Mouse (Mus musculus) megakaryocyte, adult 5-6 weeks (primary cell): Measurements from ENCODE around the gene Vmn1r198. TPM values are rescaled to one million over a fixed set of nuclear protein-coding genes. Genes with fewer than 3 reads are reported as not detected.
"Not testable (repeated sequence)": the region's sequence is repeated elsewhere in the genome, so short reads cannot be mapped to it uniquely, and the experiment has no call there.

Experiments
- ATAC-seq: 2 replicates; pipeline ENCODE4 v1.8.0; 2016; ENCODE audit warnings: mild to moderate bottlenecking, inconsistent platforms; ENCODE audit not compliant: poor library complexity, severe bottlenecking
- total RNA-seq, 2 experiments: library from RNA; stranded (forward) in 1 of 2; stranded (reverse) in 1 of 2; fragments of 153-499, 151-499 nt in 1 of 2; fragments of 221-1000, 200-1000 nt in 1 of 2; gene quantifications; 2 replicates each; pipeline versions ENCODE4 v1.2.3 to v1.2.4; 2015 to 2017

The Vmn1r198 gene
- total RNA-seq (2015) (not detected in 2 replicates), total RNA-seq (2017) (under 0.01 TPM in 1 of 2 replicates, not detected in the other)

DNA sequence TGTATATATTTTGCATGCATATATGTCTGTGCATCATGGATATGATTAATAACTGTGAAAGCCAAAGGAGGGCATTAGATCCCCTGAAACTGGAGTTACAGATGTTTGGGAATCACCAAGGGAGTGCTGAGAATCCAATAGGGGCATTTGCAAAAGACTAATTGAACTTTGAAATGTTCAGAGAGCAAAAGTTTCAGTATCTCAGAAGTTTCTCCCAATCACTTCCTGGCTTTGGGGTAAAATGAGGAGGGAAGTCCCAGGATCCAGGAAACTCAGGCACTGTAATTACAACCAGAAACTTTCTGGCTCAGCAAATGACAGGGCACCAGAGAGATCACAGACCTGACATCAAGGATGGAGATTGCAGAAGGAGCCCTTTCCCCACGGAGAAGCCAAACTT lies at the start of gene Vmn1r198:
Gene Vmn1r198, plus strand, starts transcription at position 301 of the 400 bp plus-strand sequence.
- no peak for ATAC-seq

DNA sequence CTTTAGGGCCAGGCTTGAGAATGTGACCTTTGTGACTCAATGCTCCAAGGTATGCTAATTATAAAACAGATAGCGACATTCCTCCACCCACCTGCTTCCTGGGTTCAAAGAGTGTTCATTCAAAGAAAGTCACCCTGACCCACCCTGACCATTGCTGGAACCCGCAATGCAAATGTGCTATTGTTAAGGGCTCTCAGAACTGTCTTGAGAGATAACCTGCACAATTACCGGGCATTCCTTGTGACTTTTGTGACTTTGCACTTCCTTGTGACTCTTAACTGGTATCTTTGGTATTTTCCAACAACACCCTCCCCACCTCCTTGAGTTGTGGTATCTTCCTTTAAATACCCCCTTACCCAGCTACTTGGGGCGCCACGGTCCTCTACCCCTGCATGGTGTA lies 42.1 kb upstream of the Vmn1r198 start:
- ATAC-seq, result not testable (repeated sequence)

DNA sequence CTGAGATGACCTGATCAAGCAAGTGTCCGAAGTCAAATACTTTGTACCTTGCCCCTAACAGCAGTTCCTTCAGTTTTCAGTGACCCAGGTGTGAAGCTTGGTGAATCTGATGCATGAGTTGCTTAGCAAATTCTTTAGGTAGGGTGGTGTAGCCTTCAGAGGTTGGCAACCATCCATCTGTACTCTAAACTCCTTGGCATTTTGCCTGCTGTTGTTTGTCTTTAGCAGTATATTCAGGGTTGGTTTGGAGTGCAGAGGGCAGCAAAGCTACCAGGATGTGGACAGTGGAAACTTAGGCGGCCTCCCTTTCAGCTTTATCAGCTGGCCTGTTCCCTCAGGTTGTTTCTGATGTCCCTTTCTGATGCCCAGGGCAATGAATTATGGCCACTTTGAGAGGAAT lies 34.8 kb upstream of the Vmn1r198 start:
- no peak for ATAC-seq

DNA sequence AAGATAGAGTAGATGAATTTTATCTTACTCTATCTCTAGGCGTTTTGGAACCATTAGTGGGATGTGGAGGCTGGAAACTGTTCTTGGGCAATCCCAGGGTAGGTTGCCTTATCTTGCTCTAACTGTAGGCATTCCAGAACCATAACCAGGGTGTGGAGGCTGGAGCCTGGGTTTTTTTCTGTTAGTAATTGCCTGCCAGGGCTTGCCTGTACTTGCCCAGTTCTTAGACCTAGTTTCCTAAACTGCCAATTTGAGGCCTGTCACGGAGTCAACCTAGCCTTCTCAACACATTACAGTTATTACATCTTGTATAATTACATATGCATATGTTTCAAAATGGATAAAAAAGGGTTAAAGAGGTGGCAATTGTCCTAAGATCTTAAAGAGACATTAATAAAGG lies 32.8 kb upstream of the Vmn1r198 start:
- ATAC-seq, result no peak

DNA sequence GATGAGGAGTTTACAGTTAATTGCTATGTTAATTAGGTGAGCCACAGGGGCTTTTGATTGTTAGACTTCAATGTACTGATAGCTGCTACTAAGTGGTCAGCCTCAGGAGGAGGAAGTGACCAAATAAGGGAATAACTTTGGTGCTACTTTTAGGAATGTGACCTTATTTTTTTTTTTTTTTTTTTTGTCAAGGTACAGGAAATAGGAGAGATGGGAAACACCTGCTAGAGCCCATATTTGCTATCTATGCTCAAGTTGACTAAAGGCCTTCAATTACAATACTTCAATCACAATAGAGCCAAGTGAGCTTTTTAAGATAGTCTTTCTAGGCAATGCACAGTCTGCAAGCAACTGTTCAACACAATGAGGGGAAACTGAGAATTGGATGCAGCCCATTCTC lies 30.1 kb upstream of the Vmn1r198 start:
- ATAC-seq, result no peak

DNA sequence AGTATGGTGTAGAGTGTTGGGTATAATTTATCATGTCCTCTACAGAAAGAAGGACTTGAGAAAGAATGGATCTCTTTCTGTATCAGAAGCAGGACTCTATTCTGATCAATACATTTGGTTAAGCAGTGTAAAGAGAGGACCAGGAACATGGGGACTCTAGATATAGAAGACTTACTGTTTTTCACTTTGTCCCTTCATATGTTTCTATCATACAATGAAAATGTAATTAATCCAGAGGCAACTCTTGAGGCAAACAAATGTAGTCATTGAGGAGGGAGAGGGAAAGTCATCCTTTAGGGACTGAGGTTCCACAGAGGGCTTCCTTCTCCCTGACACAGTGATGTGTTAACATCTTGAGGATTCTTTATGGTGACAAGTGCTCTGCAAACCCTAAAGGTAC lies 25.9 kb upstream of the Vmn1r198 start, which contains the start of gene Vmn1r197:
Gene Vmn1r197, plus strand, starts transcription at position 301 of the 400 bp plus-strand sequence.
- no peak for ATAC-seq

DNA sequence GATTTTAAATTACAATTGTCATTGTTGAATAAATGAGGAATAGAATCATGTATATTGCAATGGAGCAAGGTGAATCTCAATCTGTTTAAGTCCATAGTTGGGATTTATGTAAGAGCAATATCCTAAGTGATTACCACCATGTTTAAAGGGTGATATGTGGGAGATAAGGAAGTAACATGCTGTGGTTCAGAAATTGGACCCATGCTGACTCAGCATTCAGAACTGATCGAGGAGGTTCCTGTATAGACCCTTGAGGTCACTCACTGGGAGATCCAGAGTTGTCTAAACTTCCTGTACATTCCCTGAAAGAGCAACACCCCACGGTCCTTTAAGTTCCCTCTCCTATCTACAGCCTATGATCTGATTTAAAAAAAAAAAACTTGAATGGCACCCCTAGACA lies 16.9 kb upstream of the Vmn1r198 start:
- no peak for ATAC-seq

DNA sequence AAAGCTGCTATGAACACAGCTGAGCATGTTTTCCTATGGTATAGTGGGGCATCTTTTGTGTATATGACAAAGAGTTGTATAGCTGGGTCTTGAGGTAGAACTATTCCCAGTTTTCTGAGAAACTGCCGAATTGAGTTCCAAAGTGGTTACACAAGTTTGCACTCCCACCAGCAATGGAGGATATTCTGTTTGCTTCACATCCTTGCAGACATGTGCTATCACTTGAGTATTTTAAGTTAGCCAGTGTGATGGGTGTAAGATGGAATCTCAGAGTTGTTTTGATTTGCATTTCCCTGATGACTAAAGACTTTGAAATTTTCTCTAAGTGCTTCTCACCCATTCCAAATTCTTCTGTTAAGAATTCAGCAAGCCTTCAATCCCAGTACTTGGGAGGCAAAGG lies 14.6 kb upstream of the Vmn1r198 start:
- ATAC-seq, result no peak

DNA sequence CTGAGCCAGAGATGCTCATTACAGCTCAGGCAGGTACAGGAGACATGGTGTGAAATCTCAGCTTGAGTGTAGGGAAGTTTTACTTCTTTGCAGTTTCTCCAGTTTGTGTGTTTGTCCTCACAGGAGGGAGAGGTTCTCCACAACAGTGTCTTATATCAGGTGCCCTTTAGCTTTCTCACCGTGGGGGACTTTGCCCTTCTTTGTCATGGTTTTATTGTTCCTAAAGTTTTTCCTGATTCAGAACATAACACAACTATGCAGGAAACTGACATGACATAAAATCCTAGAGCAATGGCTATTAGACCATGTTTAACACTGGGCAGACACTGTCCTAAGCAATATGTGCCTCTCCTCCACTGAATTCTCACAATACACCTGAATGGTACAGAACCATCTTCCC lies 649 bp downstream of the Vmn1r198 start:
- ATAC-seq, result no peak

DNA sequence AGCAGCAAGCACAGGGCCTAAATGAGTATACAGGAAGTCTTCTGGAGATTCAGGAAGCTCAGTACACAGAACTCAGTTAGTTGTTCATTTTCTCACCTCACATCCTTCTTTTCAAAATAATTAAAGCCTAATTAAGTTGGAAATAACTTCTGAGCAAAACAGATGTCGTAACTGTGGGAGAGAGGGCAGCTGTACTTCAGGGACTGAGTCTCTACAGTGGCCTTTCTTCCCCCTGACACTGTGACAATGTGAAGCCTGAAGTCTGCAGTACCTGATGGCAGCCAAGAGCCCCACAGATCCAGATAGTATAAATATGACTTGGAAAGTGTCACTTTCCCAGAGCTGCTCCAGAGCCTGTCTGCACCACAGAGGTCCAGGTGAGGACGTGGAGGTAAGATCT lies 29.4 kb downstream of the Vmn1r198 start, which contains the start of gene Vmn1r199:
Gene Vmn1r199, plus strand, starts transcription at position 301 of the 400 bp plus-strand sequence.
- no peak for ATAC-seq

DNA sequence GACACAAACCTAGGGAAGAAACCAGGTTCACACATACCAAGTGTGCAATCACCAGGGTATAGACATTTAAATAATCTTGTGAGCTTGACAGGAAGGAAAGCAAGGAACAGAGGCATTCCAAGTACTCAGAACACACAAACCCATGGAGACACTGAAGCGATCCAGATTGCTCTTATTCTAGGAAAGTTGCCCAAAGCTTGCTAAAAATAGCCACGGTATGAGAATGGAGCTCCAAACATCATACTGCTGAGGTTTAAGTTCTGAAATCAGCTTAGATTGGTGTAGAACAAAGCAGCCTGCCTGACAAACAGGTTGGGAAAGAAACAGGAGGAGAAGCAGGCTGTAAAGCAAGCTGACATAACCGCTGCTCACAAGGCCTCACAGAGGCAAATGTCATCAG lies 31.0 kb downstream of the Vmn1r198 start:
- not testable (repeated sequence) for ATAC-seq

DNA sequence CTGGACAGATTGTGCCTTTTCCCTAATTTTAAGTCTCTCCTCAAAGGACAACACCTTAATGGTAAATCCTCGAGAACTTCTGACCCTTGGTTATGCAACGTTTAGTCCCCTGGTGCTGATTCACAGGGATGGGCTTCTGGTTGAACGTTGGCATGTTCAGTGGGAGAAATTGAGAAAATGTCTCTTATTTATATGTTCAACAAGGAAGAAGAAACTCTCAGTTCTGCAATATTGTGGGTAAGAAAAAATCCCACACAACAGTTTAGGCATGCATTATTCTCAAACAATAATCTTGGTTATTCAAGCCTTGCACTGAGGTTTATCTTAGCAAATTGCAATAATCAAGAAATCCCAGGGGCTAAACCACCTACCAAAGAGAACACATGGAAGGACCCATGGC lies 33.2 kb downstream of the Vmn1r198 start:
- no peak for ATAC-seq

DNA sequence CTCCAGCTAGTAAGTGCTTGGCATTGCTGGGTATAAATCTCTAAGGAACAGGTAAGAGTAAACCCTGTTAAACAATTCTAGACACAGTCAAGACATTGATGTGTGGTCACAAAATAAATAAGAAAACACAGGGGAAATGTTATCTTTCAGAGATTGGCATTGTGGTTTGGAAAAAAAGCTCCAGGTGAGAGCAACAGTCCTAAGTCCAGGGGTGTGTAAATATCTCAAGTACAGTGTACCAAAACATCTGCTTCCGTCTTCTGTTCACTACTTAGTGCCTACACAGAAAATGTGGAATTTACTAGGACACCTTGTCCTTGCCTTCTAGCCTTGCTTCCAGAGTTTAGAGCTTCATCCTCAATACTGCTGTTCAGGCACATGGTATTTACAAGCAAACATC lies 36.9 kb downstream of the Vmn1r198 start:
- ATAC-seq, result no peak

DNA sequence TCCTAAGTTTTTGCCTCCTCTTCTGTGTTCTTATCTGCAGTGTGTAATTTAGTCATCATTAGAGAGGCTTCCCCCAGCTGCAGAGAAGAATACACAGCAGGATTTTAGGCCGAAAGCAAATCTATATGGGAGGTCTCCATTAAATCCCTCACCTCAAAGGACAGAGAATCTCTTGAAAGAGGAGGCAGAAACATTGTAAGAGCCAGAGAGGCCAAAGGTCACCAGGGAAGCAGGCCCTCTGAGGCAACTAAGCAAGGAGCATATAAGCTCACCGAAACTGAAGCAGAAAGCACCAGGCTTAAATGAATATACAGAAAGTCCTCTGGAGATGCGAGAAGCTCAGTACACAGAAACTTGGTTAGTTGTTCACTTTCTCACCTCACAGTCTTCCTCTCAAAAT lies 39.9 kb downstream of the Vmn1r198 start, which contains the start of gene Vmn1r200:
Gene Vmn1r200, plus strand, starts transcription at position 301 of the 400 bp plus-strand sequence.
- ATAC-seq, result no peak

DNA sequence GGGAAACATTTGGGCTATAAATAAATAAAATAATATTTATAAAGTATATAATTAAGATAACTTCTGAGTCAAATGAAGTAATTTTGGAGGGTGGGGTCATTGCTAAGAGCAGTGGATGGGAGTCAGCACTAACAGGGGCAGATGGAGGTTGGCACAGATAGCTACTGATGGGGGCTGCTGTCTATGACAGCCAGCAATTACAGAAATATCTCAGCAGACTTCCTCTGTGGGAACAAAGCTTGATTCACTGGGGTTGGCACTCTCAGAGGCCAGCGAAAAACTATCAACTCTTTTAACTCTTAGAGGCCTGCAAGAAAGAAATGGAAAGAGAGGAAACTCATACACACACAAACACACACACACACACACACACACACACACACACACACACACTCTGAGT lies 52.8 kb downstream of the Vmn1r198 start:
- ATAC-seq, result no peak

Other genes with a start within 250 kb of the Vmn1r198 start
- gene Vmn1r189, start 244.5 kb upstream of the Vmn1r198 start, total RNA-seq (2015), result not detected in 2 replicates
- gene Vmn1r189, start 244.5 kb upstream of the Vmn1r198 start, total RNA-seq (2017), result not detected in 2 replicates
- not detected in 2 replicates for gene Vmn1r191, start 166.4 kb upstream of the Vmn1r198 start, total RNA-seq (2015)
- not detected in 2 replicates for gene Vmn1r191, start 166.4 kb upstream of the Vmn1r198 start, total RNA-seq (2017)
- gene Vmn1r192, start 159.2 kb upstream of the Vmn1r198 start, total RNA-seq (2015), result not detected in 2 replicates
- gene Vmn1r192, start 159.2 kb upstream of the Vmn1r198 start, total RNA-seq (2017), result 0.04 TPM in 1 of 2 replicates, not detected in the other
- gene Vmn1r193, start 127.2 kb upstream of the Vmn1r198 start, total RNA-seq (2015), result not detected in 2 replicates
- gene Vmn1r193, start 127.2 kb upstream of the Vmn1r198 start, total RNA-seq (2017), result not detected in 2 replicates
- gene Vmn1r194, start 106.1 kb upstream of the Vmn1r198 start, total RNA-seq (2015), result not detected in 2 replicates
- not detected in 2 replicates for gene Vmn1r194, start 106.1 kb upstream of the Vmn1r198 start, total RNA-seq (2017)
- not detected in 2 replicates for gene Vmn1r195, start 79.8 kb upstream of the Vmn1r198 start, total RNA-seq (2015)
- not detected in 2 replicates for gene Vmn1r195, start 79.8 kb upstream of the Vmn1r198 start, total RNA-seq (2017)
- gene Vmn1r196, start 60.4 kb upstream of the Vmn1r198 start, total RNA-seq (2015), result not detected in 2 replicates
- gene Vmn1r196, start 60.4 kb upstream of the Vmn1r198 start, total RNA-seq (2017), result not detected in 2 replicates
- gene Vmn1r197, start 25.8 kb upstream of the Vmn1r198 start, total RNA-seq (2015), result not detected in 2 replicates
- not detected in 2 replicates for gene Vmn1r197, start 25.8 kb upstream of the Vmn1r198 start, total RNA-seq (2017)
- gene Vmn1r199, start 29.5 kb downstream of the Vmn1r198 start, total RNA-seq (2015), result not detected in 2 replicates
- not detected in 2 replicates for gene Vmn1r199, start 29.5 kb downstream of the Vmn1r198 start, total RNA-seq (2017)
- not detected in 2 replicates for gene Vmn1r200, start 40.0 kb downstream of the Vmn1r198 start, total RNA-seq (2015)
- 0.04 TPM in 1 of 2 replicates, not detected in the other for gene Vmn1r200, start 40.0 kb downstream of the Vmn1r198 start, total RNA-seq (2017)
- gene Vmn1r201, start 121.6 kb downstream of the Vmn1r198 start, total RNA-seq (2015), result not detected in 2 replicates
- gene Vmn1r201, start 121.6 kb downstream of the Vmn1r198 start, total RNA-seq (2017), result not detected in 2 replicates
- not detected in 2 replicates for gene Vmn1r202, start 155.0 kb downstream of the Vmn1r198 start, total RNA-seq (2015)
- not detected in 2 replicates for gene Vmn1r202, start 155.0 kb downstream of the Vmn1r198 start, total RNA-seq (2017)
- gene Vmn1r203, start 167.8 kb downstream of the Vmn1r198 start, total RNA-seq (2015), result 0.02 TPM in 1 of 2 replicates, not detected in the other
- 0.11 TPM in 1 of 2 replicates, not detected in the other for gene Vmn1r203, start 167.8 kb downstream of the Vmn1r198 start, total RNA-seq (2017)
- gene Vmn1r204, start 202.8 kb downstream of the Vmn1r198 start, total RNA-seq (2015), result not detected in 2 replicates
- not detected in 2 replicates for gene Vmn1r204, start 202.8 kb downstream of the Vmn1r198 start, total RNA-seq (2017)
- not detected in 2 replicates for gene Vmn1r205, start 242.6 kb downstream of the Vmn1r198 start, total RNA-seq (2015)
- not detected in 2 replicates for gene Vmn1r205, start 242.6 kb downstream of the Vmn1r198 start, total RNA-seq (2017)